Mouse (Mus musculus): Measurements from ENCODE around the gene Acpp.

- no peak for TF ChIP-seq POLR2A (IDR thresholded peaks at IDR 0.05; ENCODE audit: low read depth, low read length)
- TF ChIP-seq CTCF (IDR thresholded peaks at IDR 0.05; ENCODE audit: extremely low read depth, insufficient read depth, insufficient read length, insufficient replicate concordance), result no peak
Observed at GRCm38 (mm10) chr9:104344136-104344535, 6.6 kb upstream of the Acpp start.
